Mouse (Mus musculus): Measurements from ENCODE around the gene Lzic. TPM values are rescaled to one million over a fixed set of nuclear protein-coding genes. Genes with fewer than 3 reads are reported as not detected.

Lzic gene
- polyA plus RNA-seq, 1 experiment = 10.2 TPM

GRCm38 (mm10) chr4:149542927-149543553, 58.0 kb downstream of the Lzic start:
- TF ChIP-seq GATA1 (IDR thresholded peaks at IDR 0.05; ENCODE audit: low read length) = no peak

- TF ChIP-seq GATA1 (IDR thresholded peaks at IDR 0.05; ENCODE audit: low read length) = no peak
These were observed 59.9 kb downstream of the Lzic start for GRCm38 (mm10) chr4:149544892-149545291.

Other genes with a start within 250 kb of the Lzic start
- 4.0 and 6.4 TPM in 2 replicates for gene Kif1b, start 177.5 kb upstream of the Lzic start, polyA plus RNA-seq (2012)
- gene Ube4b, start 58.5 kb upstream of the Lzic start, polyA plus RNA-seq (2012) = 446 and 480 TPM in 2 replicates
- gene Rbp7, start 30.3 kb upstream of the Lzic start, polyA plus RNA-seq (2012) = not detected in 2 replicates
- not detected in 2 replicates for gene Tmem274, start 7.9 kb upstream of the Lzic start, polyA plus RNA-seq (2012)
- 1.6 and 3.2 TPM in 2 replicates for gene Nmnat1, start within 50 bp of the Lzic start, polyA plus RNA-seq (2012)
- 0.69 and 3.3 TPM in 2 replicates for gene Ctnnbip1, start 33.0 kb downstream of the Lzic start, polyA plus RNA-seq (2012)
- gene Clstn1, start 101.2 kb downstream of the Lzic start, polyA plus RNA-seq (2012) = 0.89 and 0.90 TPM in 2 replicates
- gene Pik3cd, start 217.3 kb downstream of the Lzic start, polyA plus RNA-seq (2012) = 22.4 and 27.4 TPM in 2 replicates